Mouse (Mus musculus) stomach, postnatal 0 days (tissue): ENCODE results near the gene Ipo13.

ENCODE experiments used
- CTCF ChIP-seq: IDR thresholded peaks from 2 replicates; pipeline ENCODE4 v1.5.1; 2016; ENCODE audit warnings: antibody characterized with exemption, low read depth, mild to moderate bottlenecking, moderate library complexity
- EP300 ChIP-seq: optimal IDR thresholded peaks from 2 replicates; pipeline ENCODE3; 2016; ENCODE audit warnings: antibody characterized with exemption

DNA sequence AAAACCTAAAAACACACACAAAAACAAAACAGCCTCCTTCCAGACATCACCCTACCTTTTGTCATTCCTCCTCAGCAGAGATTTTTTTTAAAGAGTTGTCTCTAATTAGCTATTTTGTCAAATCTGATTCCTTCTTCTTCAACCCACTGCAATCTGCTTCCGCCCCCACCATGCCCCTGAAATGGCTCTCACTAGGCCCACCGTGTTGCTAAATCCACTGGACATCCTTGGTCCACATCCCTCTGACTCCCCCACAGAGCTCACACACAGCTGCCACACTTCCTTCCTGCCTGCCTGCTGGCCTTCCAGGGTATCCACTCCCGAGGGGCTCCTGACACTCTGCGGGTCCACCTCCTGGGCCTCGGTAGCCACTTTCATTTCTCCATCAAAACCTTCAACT, 36.1 kb downstream of the Ipo13 start:
- TF ChIP-seq CTCF (no peak), EP300 (no peak)
